Mouse (Mus musculus) neural tube, embryonic 13.5 days (tissue): ENCODE results near the gene Masp2. TPM values are rescaled to one million over a fixed set of nuclear protein-coding genes. Genes with fewer than 3 reads are reported as not detected.

Experiments used
- polyA plus RNA-seq: library from polyadenylated mRNA; unstranded; fragments of >200 nt; fragmentation: Nextera tagmentation; extraction: Ambion mirVana; gene quantifications from 2 replicates; pipeline ENCODE4 v1.2.1, GENCODE M21; 2015

Masp2 gene
- polyA plus RNA-seq, 1 experiment from 2014 or later, result 1.1 TPM

Other genes with a start within 250 kb of the Masp2 start
- 15.0 and 19.0 TPM in 2 replicates for gene Ubiad1, start 157.8 kb upstream of the Masp2 start, polyA plus RNA-seq
- 21.4 and 23.0 TPM in 2 replicates for gene Mtor, start 153.9 kb upstream of the Masp2 start, polyA plus RNA-seq
- gene Angptl7, start 102.1 kb upstream of the Masp2 start, polyA plus RNA-seq, result 0.22 and 0.43 TPM in 2 replicates
- gene Exosc10, start 44.1 kb upstream of the Masp2 start, polyA plus RNA-seq, result 80.1 and 85.1 TPM in 2 replicates
- 159 and 160 TPM in 2 replicates for gene Srm, start 11.1 kb upstream of the Masp2 start, polyA plus RNA-seq
- 223 and 264 TPM in 2 replicates for gene Tardbp, start 24.5 kb downstream of the Masp2 start, polyA plus RNA-seq
- gene Gm572, start 40.8 kb downstream of the Masp2 start, polyA plus RNA-seq, result not detected in 2 replicates
- gene Casz1, start 201.9 kb downstream of the Masp2 start, polyA plus RNA-seq, result 16.2 and 17.3 TPM in 2 replicates